Mouse (Mus musculus) brain, embryonic 14.5 days (tissue): ENCODE measurements around the gene Lhfpl5.

Source experiments
- CTCF ChIP-seq: fragments of 200-500 bp; IDR thresholded peaks from 2 replicates; pipeline ENCODE4 v1.5.1; 2012; ENCODE audit warnings: inconsistent platforms, mild to moderate bottlenecking, moderate library complexity, borderline replicate concordance; ENCODE audit not compliant: insufficient read depth, insufficient read length; ENCODE audit errors: extremely low read depth
- POLR2A ChIP-seq: fragments of 200-500 bp; IDR thresholded peaks from 2 replicates; pipeline ENCODE4 v1.6.1; 2012; ENCODE audit warnings: mild to moderate bottlenecking, inconsistent platforms, borderline replicate concordance; ENCODE audit not compliant: poor library complexity, insufficient read depth, insufficient read length, severe bottlenecking; ENCODE audit errors: extremely low read depth

- TF ChIP-seq POLR2A (no peak), CTCF (no peak)
These were observed 5.0 kb downstream of the Lhfpl5 start for GRCm38 (mm10) chr17:28580396-28580795.
